Mouse (Mus musculus): Measurements from ENCODE around the gene Mmp9.

DNA sequence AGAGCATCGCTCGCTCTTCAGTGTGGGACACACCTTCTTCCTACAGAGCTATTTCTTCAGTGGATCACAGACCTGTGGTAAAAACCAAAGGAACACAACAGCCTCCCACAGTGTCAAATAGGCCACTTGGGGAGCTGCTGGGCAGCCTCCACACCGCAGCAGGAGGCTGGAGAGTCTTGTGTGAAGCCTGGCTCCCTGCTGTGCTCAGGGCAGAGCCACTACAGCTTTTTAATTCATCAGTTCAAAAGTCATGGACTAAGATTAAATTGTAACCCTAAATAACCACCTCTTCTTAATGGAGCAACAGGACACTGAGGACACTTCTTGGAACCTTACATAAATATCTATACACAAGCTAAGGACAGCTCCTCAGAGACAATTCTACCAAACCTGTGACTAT, 62.5 kb downstream of the Mmp9 start:
- TF ChIP-seq EP300 (IDR thresholded peaks at IDR 0.05) (no peak), CTCF (IDR thresholded peaks at IDR 0.05) (no peak)
